Comparison of ENCODE assay signal across 27 mouse cellular contexts in the genomic region with DNA sequence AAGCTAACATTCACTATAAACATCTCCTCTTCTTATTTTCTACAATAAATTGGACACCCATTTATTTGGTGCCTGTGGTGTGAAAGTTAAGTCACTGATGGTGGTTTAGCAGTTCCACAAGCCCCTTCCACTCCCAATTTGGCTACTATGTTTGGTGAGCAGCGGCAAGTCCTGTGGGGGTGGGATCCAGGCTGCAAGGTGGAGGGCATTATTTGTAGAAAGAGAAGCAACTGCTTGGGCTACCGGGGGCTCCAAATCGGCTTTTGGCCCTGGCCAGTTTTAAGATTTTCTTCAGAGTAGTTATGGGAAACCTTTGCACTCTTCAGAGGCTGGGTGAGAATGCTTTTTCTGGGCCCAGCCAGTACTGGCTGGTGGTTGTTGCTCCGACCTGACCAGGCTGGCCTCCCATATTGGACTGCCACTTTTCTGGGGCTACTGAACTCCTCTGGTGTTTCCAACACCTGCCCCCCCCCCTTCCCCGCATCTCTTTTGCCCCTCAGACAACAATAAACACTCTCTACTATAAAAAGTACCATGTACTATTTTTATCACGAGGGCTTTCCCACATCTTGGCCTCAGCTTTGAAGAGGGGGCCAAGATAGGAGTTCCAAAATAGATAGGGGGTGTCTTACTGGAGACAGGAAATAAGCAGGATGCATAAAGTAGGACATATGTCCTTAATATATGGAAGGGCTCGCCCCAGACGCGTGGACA. TPM values are rescaled to one million over a fixed set of nuclear protein-coding genes. Genes with fewer than 3 reads are reported as not detected.
A peak's percentile ranks its signal among the peaks of the same experiment; 100 is the strongest.
DNase-seq lines count a peak whose midpoint lies in the region; ATAC-seq and TF ChIP-seq lines count a peak whose summit lies in the region.
"Had no signal": no experiment of that assay in that cellular context is flagged by ENCODE, and none has a peak within 500 bp of the region (broad histone marks: within the 10 kb centered on the region; RNA-seq: fewer than 3 reads in every experiment).

No protein-coding gene starts in this region.

- H3K4me1 ChIP-seq in forebrain, embryonic 10.5 days = peaks cover 14% of the 10 kb centered on the region
- H3K4me1 ChIP-seq in forebrain, embryonic 13.5 days = peaks cover 6% of the 10 kb centered on the region
- peaks cover 80% of the 10 kb centered on the region for H3K4me1 ChIP-seq in kidney, embryonic 16.5 days (ENCODE audit: insufficient read depth, low read length)
- H3K4me1 ChIP-seq in kidney, adult 2 months (ENCODE audit: control insufficient read depth, insufficient read depth, low read length) = no peaks in the 10 kb centered on the region
- H3K4me1 ChIP-seq in hindbrain, postnatal 0 days (ENCODE audit: insufficient read depth, low read length) = no peaks in the 10 kb centered on the region
- peaks cover 92% of the 10 kb centered on the region for H3K4me1 ChIP-seq in neural tube, embryonic 15.5 days
- H3K4me1 ChIP-seq: liver, embryonic 13.5 days had no signal

- WGBS in forebrain, embryonic 10.5 days = 4% methylated on average over 9 of the region's 9 CpGs
- WGBS in forebrain, embryonic 13.5 days = 2% methylated on average over 9 of the region's 9 CpGs
- WGBS in kidney, embryonic 16.5 days = 32% methylated on average over 9 of the region's 9 CpGs
- WGBS in kidney, adult 2 months = 65% methylated on average over 9 of the region's 9 CpGs
- WGBS in hindbrain, postnatal 0 days = 5% methylated on average over 9 of the region's 9 CpGs
- 6% methylated on average over 9 of the region's 9 CpGs for WGBS in neural tube, embryonic 15.5 days

- H3K27me3 ChIP-seq in forebrain, embryonic 10.5 days (ENCODE audit: poor library complexity, severe bottlenecking) = peaks cover 100% of the 10 kb centered on the region
- peaks cover 99% of the 10 kb centered on the region for H3K27me3 ChIP-seq in forebrain, embryonic 13.5 days
- H3K27me3 ChIP-seq in kidney, embryonic 16.5 days (ENCODE audit: insufficient read depth, low read length) = peaks cover 7% of the 10 kb centered on the region; the same call in 1 of the 2 replicates
- H3K27me3 ChIP-seq in kidney, adult 2 months (replicated peaks; ENCODE audit: control insufficient read depth, insufficient read depth, low read length) = no peaks in the 10 kb centered on the region
- H3K27me3 ChIP-seq in hindbrain, postnatal 0 days (ENCODE audit: insufficient read depth, low read length) = peaks cover 63% of the 10 kb centered on the region
- H3K27me3 ChIP-seq in neural tube, embryonic 15.5 days (replicated peaks) = no peaks in the 10 kb centered on the region
- H3K27me3 ChIP-seq: Patski had no signal

- TF ChIP-seq POLR2A in kidney, adult 2 months (IDR thresholded peaks at IDR 0.05; ENCODE audit: low read depth, low read length) = no peak

- H3K4me3 ChIP-seq in forebrain, embryonic 10.5 days = no peak overlapping the region
- no peak overlapping the region for H3K4me3 ChIP-seq in forebrain, embryonic 13.5 days
- H3K4me3 ChIP-seq in kidney, embryonic 16.5 days (ENCODE audit: low read length) = peak overlapping the region; percentile 49
- H3K4me3 ChIP-seq in kidney, adult 2 months (ENCODE audit: insufficient read depth, low read depth, low read length) = no peak overlapping the region
- peak overlapping the region; percentile 3; the same call in 1 of the 2 replicates for H3K4me3 ChIP-seq in hindbrain, postnatal 0 days (ENCODE audit: low read length)
- peak overlapping the region; percentile 30; the same call in 1 of the 2 replicates for H3K4me3 ChIP-seq in neural tube, embryonic 15.5 days (replicated peaks)
- H3K4me3 ChIP-seq: heart, adult 2 months; liver, embryonic 13.5 days had no signal

- TF ChIP-seq CTCF in kidney, adult 2 months (conservative IDR thresholded peaks at IDR 0.05; ENCODE audit: insufficient read depth, insufficient read length, low read depth, low read length) = no peak
- no peak for TF ChIP-seq CTCF in hindbrain, postnatal 0 days (IDR thresholded peaks at IDR 0.05; ENCODE audit: low read depth)

- H3K4me2 ChIP-seq in forebrain, embryonic 13.5 days = no peak overlapping the region
- peak overlapping the region; percentile 76 for H3K4me2 ChIP-seq in kidney, embryonic 16.5 days (replicated peaks; ENCODE audit: low read depth, low read length)
- peak overlapping the region; percentile 49 for H3K4me2 ChIP-seq in hindbrain, postnatal 0 days (ENCODE audit: low read depth, low read length)
- H3K4me2 ChIP-seq in neural tube, embryonic 15.5 days = peak overlapping the region; percentile 58
- H3K4me2 ChIP-seq: liver, embryonic 13.5 days had no signal

- peak; percentile 37 for DNase-seq in forebrain, embryonic 10.5 days (ENCODE audit: extremely low spot score, low spot score)
- no peak for DNase-seq in kidney, adult 2 months
- DNase-seq in hindbrain, postnatal 0 days (ENCODE audit: low spot score) = no peak
- DNase-seq in layer of hippocampus, postnatal 25 days (ENCODE audit: extremely low spot score in 1 of 2, low spot score in 1 of 2) = no peak
- DNase-seq: cerebellum, adult 11 months; cerebellum, postnatal 36 days; heart, adult 2 months; kidney, adult 8-10 months; liver, embryonic 13.5 days; retina, postnatal 1 day; thymus, postnatal 4 days had no signal

- H3K36me3 ChIP-seq in forebrain, embryonic 10.5 days (replicated peaks) = no peaks in the 10 kb centered on the region
- no peaks in the 10 kb centered on the region for H3K36me3 ChIP-seq in forebrain, embryonic 13.5 days (ENCODE audit: poor library complexity, severe bottlenecking)
- H3K36me3 ChIP-seq in kidney, embryonic 16.5 days (ENCODE audit: insufficient read depth, low read length) = peaks cover 2% of the 10 kb centered on the region; the same call in 1 of the 2 replicates
- H3K36me3 ChIP-seq in kidney, adult 2 months (ENCODE audit: control insufficient read depth, insufficient read depth, low read length) = no peaks in the 10 kb centered on the region
- H3K36me3 ChIP-seq in hindbrain, postnatal 0 days (ENCODE audit: insufficient read depth, low read length) = no peaks in the 10 kb centered on the region
- no peaks in the 10 kb centered on the region for H3K36me3 ChIP-seq in neural tube, embryonic 15.5 days
- H3K36me3 ChIP-seq: embryonic facial prominence, embryonic 13.5 days; liver, embryonic 13.5 days had no signal

- no peak overlapping the region for H3K9ac ChIP-seq in forebrain, embryonic 13.5 days
- peak overlapping the region; percentile 67 for H3K9ac ChIP-seq in kidney, embryonic 16.5 days (replicated peaks; ENCODE audit: low read length)
- H3K9ac ChIP-seq in hindbrain, postnatal 0 days (replicated peaks; ENCODE audit: low read length) = no peak overlapping the region
- peak overlapping the region; percentile 45 for H3K9ac ChIP-seq in neural tube, embryonic 15.5 days (replicated peaks)
- H3K9ac ChIP-seq: embryonic facial prominence, embryonic 13.5 days; liver, embryonic 13.5 days had no signal

- ATAC-seq in forebrain, embryonic 13.5 days = no peak
- ATAC-seq in kidney, embryonic 16.5 days (ENCODE audit: low FRiP score, low TSS enrichment) = no peak
- no peak for ATAC-seq in hindbrain, postnatal 0 days
- no peak for ATAC-seq in neural tube, embryonic 15.5 days (ENCODE audit: low FRiP score)
- no peak for ATAC-seq in CD4-positive, CD25-positive, alpha-beta regulatory T cell, adult 4 months
- ATAC-seq: forebrain, embryonic 14.5 days; midbrain, embryonic 16.5 days; Patski had no signal

- H3K27ac ChIP-seq in forebrain, embryonic 10.5 days = no peak overlapping the region
- H3K27ac ChIP-seq in forebrain, embryonic 13.5 days = no peak overlapping the region
- peak overlapping the region; percentile 62; the same call in 1 of the 2 replicates for H3K27ac ChIP-seq in kidney, embryonic 16.5 days (ENCODE audit: low read length)
- no peak overlapping the region for H3K27ac ChIP-seq in kidney, adult 2 months (ENCODE audit: insufficient read depth, low read depth, low read length)
- H3K27ac ChIP-seq in hindbrain, postnatal 0 days = no peak overlapping the region
- H3K27ac ChIP-seq in neural tube, embryonic 15.5 days (replicated peaks) = peak overlapping the region; percentile 91
- H3K27ac ChIP-seq: embryonic facial prominence, embryonic 13.5 days; heart, adult 2 months; liver, embryonic 13.5 days had no signal

- H3K9me3 ChIP-seq in forebrain, embryonic 10.5 days = no peaks in the 10 kb centered on the region
- no peaks in the 10 kb centered on the region for H3K9me3 ChIP-seq in forebrain, embryonic 13.5 days (replicated peaks)
- H3K9me3 ChIP-seq in kidney, embryonic 16.5 days (ENCODE audit: low read length) = no peaks in the 10 kb centered on the region
- H3K9me3 ChIP-seq in hindbrain, postnatal 0 days (ENCODE audit: low read length) = no peaks in the 10 kb centered on the region
- H3K9me3 ChIP-seq in neural tube, embryonic 15.5 days (replicated peaks) = no peaks in the 10 kb centered on the region
- H3K9me3 ChIP-seq: embryonic facial prominence, embryonic 13.5 days; liver, embryonic 13.5 days; megakaryocyte, embryonic 14.5 days had no signal

RNA-seq across cellular contexts. Expression of gene Gm28230, which starts 5.4 kb away (rescaled TPM):
- polyA plus RNA-seq in forebrain, embryonic 10.5 days (2016; fragmentation: Nextera tagmentation; extraction: Ambion mirVana) = not detected in 2 replicates
- not detected in 2 replicates for polyA plus RNA-seq in forebrain, embryonic 13.5 days (2015; fragmentation: Nextera tagmentation; extraction: Ambion mirVana)
- 1.3 and 2.1 TPM in 2 replicates for polyA plus RNA-seq in kidney, embryonic 16.5 days (2015; fragmentation: Nextera tagmentation; extraction: Ambion mirVana)
- 5.5 and 7.8 TPM in 2 replicates for polyA plus RNA-seq in kidney, adult 2 months (2012; rRNA removed)
- total RNA-seq in hindbrain, postnatal 0 days (2014; rRNA removed) = 1.3 and 3.5 TPM in 2 replicates
- 0.37 and 0.70 TPM in 2 replicates for polyA plus RNA-seq in hindbrain, postnatal 0 days (2015; fragmentation: Nextera tagmentation; extraction: Ambion mirVana)
- polyA plus RNA-seq in neural tube, embryonic 15.5 days (2015; fragmentation: Nextera tagmentation; extraction: Ambion mirVana) = 0.96 and 2.0 TPM in 2 replicates
- total RNA-seq in layer of hippocampus, postnatal 25 days (2021) = not detected
- polyA plus RNA-seq in CD4-positive, CD25-positive, alpha-beta regulatory T cell, adult 4 months (2017; shearing (Covaris generic)) = not detected
- total RNA-seq: heart, postnatal 25 days; layer of hippocampus, postnatal 10 days; left cerebral cortex, postnatal 36 days; neutrophil, adult 5-6 weeks had no signal
- polyA plus RNA-seq: forebrain, embryonic 14.5 days; liver, embryonic 13.5 days; lung, embryonic 16.5 days; midbrain, embryonic 16.5 days had no signal

RNA-seq across cellular contexts. Expression of gene Hoxd4, which starts 20.2 kb away (rescaled TPM):
- polyA plus RNA-seq in forebrain, embryonic 10.5 days (2016; fragmentation: Nextera tagmentation; extraction: Ambion mirVana) = not detected in 2 replicates
- polyA plus RNA-seq in forebrain, embryonic 13.5 days (2015; fragmentation: Nextera tagmentation; extraction: Ambion mirVana) = not detected in 2 replicates
- 4.5 and 4.9 TPM in 2 replicates for polyA plus RNA-seq in kidney, embryonic 16.5 days (2015; fragmentation: Nextera tagmentation; extraction: Ambion mirVana)
- polyA plus RNA-seq in kidney, adult 2 months (2012; rRNA removed) = 20.3 and 31.4 TPM in 2 replicates
- total RNA-seq in hindbrain, postnatal 0 days (2014; rRNA removed) = 13.9 and 18.1 TPM in 2 replicates
- 1.6 and 1.9 TPM in 2 replicates for polyA plus RNA-seq in hindbrain, postnatal 0 days (2015; fragmentation: Nextera tagmentation; extraction: Ambion mirVana)
- polyA plus RNA-seq in neural tube, embryonic 15.5 days (2015; fragmentation: Nextera tagmentation; extraction: Ambion mirVana) = 4.3 and 4.5 TPM in 2 replicates
- not detected for total RNA-seq in layer of hippocampus, postnatal 25 days (2021)
- not detected for polyA plus RNA-seq in CD4-positive, CD25-positive, alpha-beta regulatory T cell, adult 4 months (2017; shearing (Covaris generic))
- total RNA-seq: layer of hippocampus, postnatal 10 days; left cerebral cortex, postnatal 36 days; neutrophil, adult 5-6 weeks had no signal
- polyA plus RNA-seq: embryonic facial prominence, embryonic 13.5 days; forebrain, embryonic 14.5 days; liver, embryonic 13.5 days; lung, embryonic 16.5 days; midbrain, embryonic 16.5 days had no signal

RNA-seq across cellular contexts. Expression of gene Hoxd3, which starts 20.2 kb away (rescaled TPM):
- 0.10 TPM in 1 of 2 replicates, not detected in the other for polyA plus RNA-seq in forebrain, embryonic 10.5 days (2016; fragmentation: Nextera tagmentation; extraction: Ambion mirVana)
- not detected in 2 replicates for polyA plus RNA-seq in forebrain, embryonic 13.5 days (2015; fragmentation: Nextera tagmentation; extraction: Ambion mirVana)
- 14.6 and 15.4 TPM in 2 replicates for polyA plus RNA-seq in kidney, embryonic 16.5 days (2015; fragmentation: Nextera tagmentation; extraction: Ambion mirVana)
- polyA plus RNA-seq in kidney, adult 2 months (2012; rRNA removed) = 10.2 and 10.7 TPM in 2 replicates
- 31.3 and 36.8 TPM in 2 replicates for total RNA-seq in hindbrain, postnatal 0 days (2014; rRNA removed)
- polyA plus RNA-seq in hindbrain, postnatal 0 days (2015; fragmentation: Nextera tagmentation; extraction: Ambion mirVana) = 25.2 and 26.3 TPM in 2 replicates
- 14.5 and 29.1 TPM in 2 replicates for polyA plus RNA-seq in neural tube, embryonic 15.5 days (2015; fragmentation: Nextera tagmentation; extraction: Ambion mirVana)
- total RNA-seq in layer of hippocampus, postnatal 25 days (2021) = not detected
- polyA plus RNA-seq in CD4-positive, CD25-positive, alpha-beta regulatory T cell, adult 4 months (2017; shearing (Covaris generic)) = not detected
- total RNA-seq: heart, adult 2 months; heart, postnatal 25 days; layer of hippocampus, postnatal 10 days; left cerebral cortex, postnatal 36 days; neutrophil, adult 5-6 weeks had no signal
- polyA plus RNA-seq: forebrain, embryonic 14.5 days; midbrain, embryonic 16.5 days had no signal

RNA-seq across cellular contexts. Expression of gene Hoxd8, which starts 27.5 kb away (rescaled TPM):
- not detected in 2 replicates for polyA plus RNA-seq in forebrain, embryonic 10.5 days (2016; fragmentation: Nextera tagmentation; extraction: Ambion mirVana)
- polyA plus RNA-seq in forebrain, embryonic 13.5 days (2015; fragmentation: Nextera tagmentation; extraction: Ambion mirVana) = not detected in 2 replicates
- polyA plus RNA-seq in kidney, embryonic 16.5 days (2015; fragmentation: Nextera tagmentation; extraction: Ambion mirVana) = 41.0 and 45.6 TPM in 2 replicates
- 45.8 and 46.2 TPM in 2 replicates for polyA plus RNA-seq in kidney, adult 2 months (2012; rRNA removed)
- total RNA-seq in hindbrain, postnatal 0 days (2014; rRNA removed) = 0.37 and 9.2 TPM in 2 replicates
- polyA plus RNA-seq in hindbrain, postnatal 0 days (2015; fragmentation: Nextera tagmentation; extraction: Ambion mirVana) = 0.21 TPM in 1 of 2 replicates, not detected in the other
- polyA plus RNA-seq in neural tube, embryonic 15.5 days (2015; fragmentation: Nextera tagmentation; extraction: Ambion mirVana) = 12.4 and 12.5 TPM in 2 replicates
- total RNA-seq in layer of hippocampus, postnatal 25 days (2021) = not detected
- not detected for polyA plus RNA-seq in CD4-positive, CD25-positive, alpha-beta regulatory T cell, adult 4 months (2017; shearing (Covaris generic))
- total RNA-seq: left cerebral cortex, postnatal 36 days; neutrophil, adult 5-6 weeks had no signal
- polyA plus RNA-seq: midbrain, embryonic 16.5 days had no signal

RNA-seq across cellular contexts. Expression of gene Hoxd1, which starts 30.8 kb away (rescaled TPM):
- not detected in 2 replicates for polyA plus RNA-seq in forebrain, embryonic 10.5 days (2016; fragmentation: Nextera tagmentation; extraction: Ambion mirVana)
- polyA plus RNA-seq in forebrain, embryonic 13.5 days (2015; fragmentation: Nextera tagmentation; extraction: Ambion mirVana) = not detected in 2 replicates
- 0.99 and 1.00 TPM in 2 replicates for polyA plus RNA-seq in kidney, embryonic 16.5 days (2015; fragmentation: Nextera tagmentation; extraction: Ambion mirVana)
- polyA plus RNA-seq in kidney, adult 2 months (2012; rRNA removed) = 0.04 and 0.08 TPM in 2 replicates
- total RNA-seq in hindbrain, postnatal 0 days (2014; rRNA removed) = 0.26 and 1.7 TPM in 2 replicates
- polyA plus RNA-seq in hindbrain, postnatal 0 days (2015; fragmentation: Nextera tagmentation; extraction: Ambion mirVana) = 0.43 and 0.46 TPM in 2 replicates
- 1.7 and 2.1 TPM in 2 replicates for polyA plus RNA-seq in neural tube, embryonic 15.5 days (2015; fragmentation: Nextera tagmentation; extraction: Ambion mirVana)
- under 1 TPM; 0.20 to 0.26 TPM for total RNA-seq in layer of hippocampus, postnatal 25 days (2021)
- not detected for polyA plus RNA-seq in CD4-positive, CD25-positive, alpha-beta regulatory T cell, adult 4 months (2017; shearing (Covaris generic))
- total RNA-seq: gastrocnemius, adult 8-10 months; heart, adult 2 months; heart, postnatal 25 days; layer of hippocampus, postnatal 10 days; left cerebral cortex, postnatal 36 days; neutrophil, adult 5-6 weeks had no signal
- polyA plus RNA-seq: forebrain, embryonic 14.5 days; heart, adult 2 months; liver, embryonic 13.5 days; lung, embryonic 16.5 days; midbrain, embryonic 16.5 days; Patski; small intestine, adult 2 months had no signal

Comparison
In these comparisons a context has a peak if more than half of its experiments do, and no peak if none do; other contexts are left out.
1. H3K27ac ChIP-seq: peak in kidney, embryonic 16.5 days (single experiment) and neural tube, embryonic 15.5 days (single experiment); none in forebrain, embryonic 10.5 days (single experiment), forebrain, embryonic 13.5 days (single experiment), kidney, adult 2 months (single experiment) and hindbrain, postnatal 0 days (single experiment).
2. H3K4me3 ChIP-seq: peak in kidney, embryonic 16.5 days (single experiment), hindbrain, postnatal 0 days (single experiment) and neural tube, embryonic 15.5 days (single experiment); none in forebrain, embryonic 10.5 days (single experiment), forebrain, embryonic 13.5 days (single experiment) and kidney, adult 2 months (single experiment).
3. H3K9ac ChIP-seq: peak in kidney, embryonic 16.5 days (single experiment) and neural tube, embryonic 15.5 days (single experiment); none in forebrain, embryonic 13.5 days (single experiment) and hindbrain, postnatal 0 days (single experiment).
4. RNA of gene Hoxd3, which starts 20.2 kb away (polyA plus RNA-seq): 14.5 to 29.1 TPM in neural tube, embryonic 15.5 days, 25.2 to 26.3 TPM in hindbrain, postnatal 0 days, 14.6 to 15.4 TPM in kidney, embryonic 16.5 days and 10.2 to 10.7 TPM in kidney, adult 2 months; 0.10 TPM in forebrain, embryonic 10.5 days, not detected in forebrain, embryonic 13.5 days and not detected in CD4-positive, CD25-positive, alpha-beta regulatory T cell, adult 4 months; every median in the first group is over 10 times any median in the second.